Mouse (Mus musculus) adrenal gland, adult (tissue): ENCODE measurements around the gene Eid3.

ENCODE experiments used
- DNase-seq, 2 experiments: peaks; one replicate each; pipeline ENCODE4 v3.0.0; 2022 to 2023; ENCODE audit warnings: low spot score in 1 of 2; ENCODE audit not compliant: inconsistent age in 2 of 2

The Eid3 gene

DNA sequence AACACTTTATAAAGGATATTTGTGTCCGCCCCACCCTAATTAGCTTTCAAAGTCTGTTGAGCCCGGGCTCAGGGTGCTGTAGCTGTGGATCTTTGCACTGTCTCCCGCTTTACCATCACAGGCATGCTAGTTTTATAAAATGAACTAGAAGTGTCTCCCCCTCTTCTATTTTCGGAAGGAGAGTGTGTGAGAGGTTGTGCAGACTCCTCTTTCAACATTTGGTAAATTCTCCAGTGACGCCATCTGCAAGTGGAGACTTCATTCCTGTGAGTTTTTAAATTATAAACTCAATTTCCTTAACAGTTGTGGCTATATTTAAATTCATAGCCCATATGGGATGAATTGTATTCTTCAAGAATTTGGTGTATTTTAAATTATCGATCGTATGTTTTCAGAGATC is 42.1 kb downstream of the Eid3 start:
- DNase-seq, result no peak

DNA sequence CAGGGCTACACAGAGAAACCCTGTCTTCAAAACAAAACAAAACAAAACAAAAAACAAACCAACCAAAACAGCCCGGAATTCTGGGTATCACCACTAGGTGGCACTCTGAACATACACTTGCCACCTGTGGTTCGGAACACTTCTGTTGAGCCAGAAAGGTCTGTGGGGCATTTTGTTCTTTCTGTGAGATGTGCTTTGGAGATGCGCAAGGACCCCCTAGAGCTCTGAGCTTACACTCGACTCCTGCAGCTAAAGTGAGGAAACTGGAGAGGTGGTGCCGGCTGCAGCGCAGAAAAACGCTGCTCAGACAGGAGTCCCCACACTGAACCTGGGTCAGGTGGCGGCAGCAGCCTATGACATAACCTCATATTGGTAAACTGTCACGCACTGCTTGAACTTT is 43.0 kb downstream of the Eid3 start:
- peak; percentile 57 to 86 for DNase-seq

DNA sequence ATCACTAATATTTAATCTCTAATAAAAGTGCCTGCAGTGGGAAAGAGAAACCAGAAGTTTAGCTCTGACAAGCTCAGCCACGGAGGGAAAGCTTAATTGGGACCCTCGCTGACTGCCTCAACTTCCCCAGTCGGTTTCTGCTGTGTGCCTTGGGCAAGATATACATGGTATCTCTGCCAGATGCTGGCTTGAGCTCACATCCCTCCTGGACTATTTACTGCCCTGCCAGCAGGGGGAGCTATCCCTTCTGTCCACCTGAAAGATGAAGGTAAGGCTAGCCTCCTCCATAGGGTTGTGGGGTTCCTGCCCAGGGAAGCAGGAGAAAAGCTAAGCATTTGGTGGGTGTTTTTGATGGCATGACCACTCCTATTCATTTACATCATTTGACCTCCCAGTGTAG is 43.8 kb downstream of the Eid3 start:
- DNase-seq, result peak; percentile 38 to 69

DNA sequence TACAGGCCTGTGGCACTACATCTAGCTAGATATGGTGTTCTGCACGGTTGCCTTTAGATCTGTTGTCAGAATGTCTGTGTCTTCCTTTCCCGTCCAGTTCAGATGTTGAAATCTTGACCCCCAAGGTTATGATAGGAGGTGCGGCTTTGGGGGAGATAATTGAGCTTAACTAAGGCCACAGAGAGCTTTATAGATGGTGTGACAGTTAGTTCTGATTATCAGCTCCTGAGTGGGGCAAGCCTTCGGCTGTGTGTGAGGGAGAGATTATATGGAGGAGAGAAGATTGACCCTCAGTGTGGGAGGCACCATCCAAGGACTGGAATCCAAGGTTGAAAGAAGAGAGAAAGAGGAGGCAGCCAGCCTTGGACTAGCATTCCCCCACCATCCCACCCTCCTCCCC is 46.8 kb downstream of the Eid3 start:
- DNase-seq, result no peak

DNA sequence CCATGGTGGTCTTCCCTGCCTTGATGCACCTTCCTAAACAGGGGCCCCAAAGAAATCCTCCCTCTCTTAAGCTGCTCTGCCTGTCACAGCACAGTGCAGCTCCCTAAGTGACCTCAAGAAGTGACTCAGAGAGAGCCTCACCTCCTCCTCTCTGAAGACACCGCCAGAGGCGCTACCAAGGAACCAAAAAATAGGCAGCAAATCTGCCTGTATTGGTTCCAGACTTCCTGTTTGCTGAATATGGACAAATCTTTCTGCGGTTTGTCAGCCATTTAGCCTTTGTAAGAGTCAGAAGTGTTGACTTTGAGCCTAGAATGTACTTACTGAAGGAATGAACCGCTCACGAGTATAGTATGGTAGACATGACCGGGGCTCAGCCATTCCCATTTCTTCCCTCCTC is 47.3 kb downstream of the Eid3 start:
- DNase-seq, result no peak
